Mouse (Mus musculus): ENCODE measurements around the gene Mfap3.
"Not testable (repeated sequence)": the region's sequence is repeated elsewhere in the genome, so short reads cannot be mapped to it uniquely, and the experiment has no call there.

Gene Mfap3

DNA sequence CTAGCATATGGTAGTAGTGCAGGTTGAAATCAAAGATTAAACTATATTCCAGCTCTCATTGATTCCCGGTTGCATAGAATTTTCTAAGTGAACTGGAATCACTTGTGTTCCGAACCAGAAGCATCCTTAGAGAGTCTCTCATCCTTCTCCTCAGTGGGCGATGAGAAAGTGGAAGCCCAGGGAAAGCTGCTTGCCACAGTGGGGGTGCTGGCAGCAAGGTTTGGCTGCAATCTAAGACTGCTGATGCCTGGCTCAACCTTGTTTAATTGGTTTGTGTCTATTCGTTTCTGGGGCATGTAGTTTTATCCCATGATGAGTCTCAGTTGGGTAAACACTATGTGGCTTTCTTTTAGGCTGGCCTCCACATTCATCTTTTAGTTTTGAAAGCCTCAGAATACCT is 9.0 kb downstream of the Mfap3 start:
- DNase-seq (ENCODE audit: extremely low read depth, low read depth), result no peak

DNA sequence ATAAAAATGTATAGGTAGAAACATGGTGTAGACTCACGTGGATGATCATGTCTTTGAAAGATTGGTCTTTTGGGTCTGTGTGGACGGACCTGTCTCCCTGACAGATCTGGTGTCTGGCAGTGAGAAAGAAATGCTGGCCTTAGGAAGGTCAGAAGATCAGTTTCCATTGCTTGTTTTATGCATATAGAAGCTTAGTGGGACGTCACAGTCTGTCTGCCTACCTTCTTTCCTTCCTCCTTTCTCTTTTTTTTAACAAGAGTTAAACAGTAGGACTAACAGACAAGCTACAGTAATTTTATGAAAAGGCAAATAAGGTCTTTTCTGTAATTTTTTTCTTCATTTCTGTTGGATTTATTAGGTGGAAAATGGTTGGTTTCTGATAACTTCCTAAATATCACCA is 10.6 kb downstream of the Mfap3 start:
- DNase-seq (ENCODE audit: extremely low read depth, low read depth), result no peak

DNA sequence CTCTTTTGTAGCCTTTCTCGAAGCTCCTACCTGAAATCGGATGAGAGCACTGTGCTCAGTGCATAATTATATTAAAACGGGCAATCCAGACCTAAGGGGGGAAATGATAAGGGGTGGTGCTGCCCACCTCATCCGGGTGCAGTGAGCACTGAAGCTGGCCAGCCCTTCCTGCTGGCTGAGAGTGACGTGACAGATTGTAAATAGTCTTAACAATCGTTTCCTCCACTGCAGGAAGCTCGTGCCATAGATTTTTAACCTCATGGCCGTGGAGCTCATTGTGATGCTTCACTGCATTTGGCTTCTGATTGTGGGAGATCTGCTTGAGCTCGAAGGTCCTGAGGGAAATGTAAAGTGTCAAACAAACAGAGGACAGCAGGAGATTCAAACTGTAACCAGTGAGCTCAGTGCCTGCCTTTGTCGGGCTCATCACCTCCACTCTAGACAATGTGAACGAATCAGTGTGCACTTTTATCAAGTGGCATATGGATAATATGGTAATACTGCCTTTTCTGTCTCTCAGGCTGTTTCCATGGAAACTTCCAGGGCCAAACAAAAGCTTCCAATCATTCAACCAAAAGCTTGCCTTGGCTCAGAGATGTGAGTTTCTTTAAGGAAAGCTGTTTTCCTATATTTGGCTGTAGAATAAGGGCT is 13.0 kb downstream of the Mfap3 start:
- DNase-seq (ENCODE audit: extremely low read depth, low read depth), result no peak

DNA sequence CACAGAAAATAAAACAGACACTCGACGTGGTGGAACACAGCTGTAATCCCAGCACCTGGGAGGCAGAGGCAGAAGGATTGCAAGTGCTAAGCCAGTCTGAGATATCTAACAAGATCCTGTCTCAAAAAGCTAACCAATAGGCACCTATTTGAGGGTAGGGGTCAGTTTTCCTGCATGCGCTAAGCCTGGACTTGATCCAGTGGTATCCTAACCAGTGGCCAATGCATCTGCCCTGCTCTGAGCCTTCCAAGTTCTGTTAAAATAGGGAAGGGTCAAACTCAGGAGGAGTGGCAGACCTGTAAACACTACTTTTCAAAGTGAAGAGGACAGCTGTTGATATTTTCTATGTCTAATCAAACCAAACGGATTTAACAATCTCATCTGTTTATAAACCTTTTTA is 13.8 kb downstream of the Mfap3 start:
- DNase-seq (ENCODE audit: extremely low read depth, low read depth), result no peak

DNA sequence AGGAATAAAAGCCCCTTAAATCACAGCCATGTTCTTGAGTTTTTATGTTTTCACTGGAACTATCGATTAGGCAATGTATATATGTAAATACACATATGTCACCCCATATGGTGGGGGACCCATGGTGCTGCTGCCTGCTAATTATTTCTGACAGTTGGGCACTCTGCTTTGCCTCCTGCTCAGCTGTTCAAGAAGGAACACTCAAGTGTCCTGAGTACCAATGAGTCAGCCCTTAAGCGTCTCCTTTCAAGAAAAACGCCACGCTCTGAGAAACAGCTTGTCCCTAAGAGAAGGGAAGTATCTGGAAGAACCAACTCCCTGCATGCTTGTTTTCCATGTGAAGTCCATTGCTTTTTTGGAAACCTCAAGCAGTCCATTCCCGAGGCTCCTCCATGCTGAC is 17.4 kb downstream of the Mfap3 start:
- no peak for DNase-seq (ENCODE audit: extremely low read depth, low read depth)

DNA sequence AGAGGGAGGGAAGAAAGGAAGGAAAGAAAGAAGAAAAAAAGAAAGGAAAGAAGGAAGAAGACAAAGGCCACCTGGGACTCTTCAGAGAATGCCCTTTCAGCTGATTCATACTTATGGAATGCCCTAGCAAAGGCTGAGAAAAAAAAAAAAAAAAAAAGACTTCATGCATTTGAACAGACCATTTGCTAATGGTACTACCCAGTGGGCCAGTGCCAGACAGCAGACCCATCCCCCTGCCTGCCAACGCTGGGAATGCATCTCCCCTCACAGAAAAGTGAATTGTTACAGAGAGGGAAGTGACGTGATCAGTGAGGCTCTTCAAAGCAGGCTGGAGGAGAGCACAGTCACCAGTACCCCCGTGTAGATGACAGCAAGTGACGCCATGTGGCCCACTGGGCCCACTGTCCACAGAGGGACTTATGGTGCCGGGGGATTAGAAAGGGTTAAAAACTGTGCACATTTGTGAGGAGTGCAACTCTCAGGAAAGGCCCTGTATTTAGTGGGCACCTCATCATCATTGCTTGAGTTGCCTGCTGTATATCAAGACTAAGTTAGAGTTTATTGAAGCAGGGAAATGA is 21.5 kb downstream of the Mfap3 start:
- no peak for DNase-seq (ENCODE audit: extremely low read depth, low read depth)

DNA sequence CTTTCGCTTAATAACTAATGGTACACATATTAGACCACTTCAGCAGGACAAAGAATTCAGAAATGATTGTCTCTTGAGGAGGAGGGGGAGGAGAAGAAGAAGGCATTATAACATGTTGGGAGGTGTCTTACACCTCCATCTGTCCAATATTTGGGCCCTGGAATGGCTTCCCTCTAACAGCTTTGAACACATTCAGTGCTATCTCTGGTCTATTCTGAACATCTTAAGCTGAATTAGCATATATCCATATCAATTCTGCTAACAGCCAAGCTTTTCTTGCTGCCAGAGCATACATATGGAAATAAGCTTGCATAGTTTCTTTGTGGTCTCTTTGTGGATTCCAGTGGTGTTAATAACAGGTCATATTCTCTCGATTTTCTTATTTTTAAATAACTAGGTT is 22.2 kb downstream of the Mfap3 start:
- DNase-seq (ENCODE audit: extremely low read depth, low read depth), result no peak

DNA sequence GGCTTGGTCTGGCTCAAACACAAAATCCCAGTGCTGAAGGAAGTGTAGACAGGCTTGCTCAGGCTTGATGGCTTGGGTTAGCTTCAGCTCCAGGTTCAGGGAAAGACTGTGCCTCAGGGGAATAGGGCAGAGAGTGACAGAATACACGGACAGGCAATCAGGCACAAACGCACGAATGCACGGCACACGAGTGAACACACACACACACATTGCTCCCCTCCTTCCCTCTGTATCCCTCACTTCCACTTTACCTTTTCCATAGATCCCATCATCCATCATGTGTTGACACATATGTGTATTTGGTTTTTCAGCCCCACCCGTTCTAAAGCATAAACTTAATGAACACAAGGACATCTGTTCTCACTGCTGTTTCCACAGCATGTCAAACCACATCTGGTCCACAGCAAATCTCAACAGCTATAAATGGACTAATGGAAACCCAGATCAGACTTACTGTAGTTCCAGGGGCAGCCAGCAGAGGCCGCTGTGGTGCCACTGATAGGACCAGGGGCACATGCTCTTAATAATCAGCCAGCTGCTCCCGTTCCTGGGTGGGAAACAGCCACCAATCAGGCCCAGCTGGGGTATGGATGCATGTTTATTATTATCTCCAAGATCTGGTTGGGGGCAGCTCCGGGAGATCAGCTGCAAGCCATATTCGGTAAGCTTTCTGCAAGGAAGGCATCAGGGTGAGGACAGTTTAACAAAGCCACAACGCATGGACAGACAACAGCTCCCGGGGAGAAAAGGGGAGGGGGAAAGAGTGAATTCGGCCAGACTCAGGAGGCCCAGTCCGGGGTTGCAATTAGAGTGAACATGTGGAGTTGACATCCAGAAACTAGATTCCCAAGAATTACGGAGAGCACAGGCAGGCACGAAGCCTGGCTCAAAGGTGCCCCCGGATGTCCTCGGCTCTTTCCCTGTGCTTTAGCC is 30.4 kb downstream of the Mfap3 start:
- peak; percentile 23 for DNase-seq (ENCODE audit: extremely low read depth, low read depth)

DNA sequence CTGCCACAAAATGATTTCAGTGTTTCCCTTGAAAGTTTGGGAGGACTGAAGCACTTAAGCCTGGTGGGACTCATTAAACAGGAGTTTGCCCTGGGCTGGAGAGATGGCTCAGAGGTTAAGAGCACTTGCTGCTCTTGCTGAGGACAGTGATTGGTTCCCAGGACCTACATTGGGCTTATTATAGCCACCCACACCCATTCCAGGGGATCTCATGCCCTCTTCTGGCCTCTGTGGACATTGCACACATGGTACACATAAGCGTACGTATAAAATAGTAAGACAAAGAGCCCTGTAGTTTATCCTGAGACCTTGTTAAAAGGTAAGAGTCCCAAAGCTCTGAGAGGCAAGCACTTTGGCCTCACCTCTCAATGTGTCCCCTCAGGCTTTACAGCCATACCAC is 31.8 kb downstream of the Mfap3 start:
- DNase-seq (ENCODE audit: extremely low read depth, low read depth), result peak; percentile 14

DNA sequence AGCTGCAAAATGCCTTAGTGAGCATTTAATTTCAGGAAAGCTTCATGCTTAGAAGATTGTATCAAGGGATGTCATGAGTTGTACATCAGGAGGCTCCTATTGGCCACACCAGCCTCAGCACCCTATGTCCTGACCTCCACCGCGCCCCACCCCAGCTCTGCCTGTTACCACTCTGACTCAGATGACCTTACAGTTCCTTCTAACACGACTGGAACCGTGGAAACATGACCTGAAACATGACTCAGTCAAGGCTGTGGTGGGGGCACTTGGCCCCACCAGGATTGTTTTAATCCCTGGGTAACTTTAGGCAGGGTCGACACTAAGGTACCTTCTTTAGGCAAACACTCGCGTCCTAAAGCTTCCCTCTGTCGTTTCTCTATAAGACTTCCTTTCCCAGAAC is 32.6 kb downstream of the Mfap3 start:
- no peak for DNase-seq (ENCODE audit: extremely low read depth, low read depth)

DNA sequence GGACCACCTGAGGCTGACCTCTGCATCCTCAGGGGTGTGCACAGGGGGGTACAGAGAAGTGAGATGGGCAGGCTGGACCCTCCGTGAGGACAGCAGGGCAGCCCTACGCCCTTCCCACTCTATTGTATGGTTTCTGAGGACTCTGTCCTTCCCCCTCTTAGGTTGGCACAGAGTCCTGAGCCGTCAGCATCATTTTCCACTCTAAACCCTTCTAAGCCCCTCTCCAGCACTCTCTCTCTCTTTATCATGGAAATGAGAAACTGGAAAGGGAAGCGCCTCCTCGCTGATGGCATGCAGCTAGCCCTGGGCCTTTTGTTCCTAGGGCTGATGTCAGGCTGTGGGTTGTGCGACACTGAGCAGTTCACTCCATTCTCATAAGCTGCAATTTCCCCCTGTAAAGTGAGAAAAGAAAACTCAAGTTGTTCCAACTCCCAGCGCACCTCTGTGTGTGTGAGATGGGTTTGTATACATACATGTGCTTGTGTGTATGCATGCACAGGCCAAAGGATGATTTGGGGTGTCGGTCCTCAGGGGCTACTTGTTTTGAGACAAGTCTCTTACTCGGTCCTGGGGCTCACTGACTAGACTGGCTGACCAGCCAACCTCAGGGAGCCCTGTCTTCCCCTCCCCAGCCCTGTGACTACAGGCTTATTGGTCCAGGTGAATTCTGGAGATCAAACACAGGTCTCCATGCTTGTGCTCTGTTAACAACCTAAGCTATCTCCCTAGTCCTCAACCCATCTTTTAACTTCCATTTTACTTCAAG is 34.7 kb downstream of the Mfap3 start:
- DNase-seq (ENCODE audit: extremely low read depth, low read depth), result no peak

DNA sequence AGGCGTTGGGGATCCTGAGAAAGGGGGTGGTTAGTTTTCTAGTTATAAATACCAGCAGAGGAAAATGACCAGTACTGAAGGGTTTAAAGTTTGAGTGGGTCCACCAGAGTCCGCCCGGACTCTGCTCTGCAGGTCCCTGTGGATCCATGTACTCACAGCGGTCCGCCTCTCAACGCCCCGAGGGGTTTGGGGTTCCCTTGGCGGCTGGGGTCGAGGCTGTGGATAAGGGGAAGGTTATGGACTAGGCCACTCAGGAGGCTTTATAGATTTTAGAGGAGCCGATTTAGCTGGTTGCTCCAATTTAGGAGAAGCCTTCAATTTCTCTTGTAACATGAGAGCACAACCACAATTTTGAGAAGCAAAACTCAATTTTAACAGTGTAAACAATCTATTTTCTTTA is 39.5 kb downstream of the Mfap3 start:
- not testable (repeated sequence) for DNase-seq (ENCODE audit: extremely low read depth, low read depth)

DNA sequence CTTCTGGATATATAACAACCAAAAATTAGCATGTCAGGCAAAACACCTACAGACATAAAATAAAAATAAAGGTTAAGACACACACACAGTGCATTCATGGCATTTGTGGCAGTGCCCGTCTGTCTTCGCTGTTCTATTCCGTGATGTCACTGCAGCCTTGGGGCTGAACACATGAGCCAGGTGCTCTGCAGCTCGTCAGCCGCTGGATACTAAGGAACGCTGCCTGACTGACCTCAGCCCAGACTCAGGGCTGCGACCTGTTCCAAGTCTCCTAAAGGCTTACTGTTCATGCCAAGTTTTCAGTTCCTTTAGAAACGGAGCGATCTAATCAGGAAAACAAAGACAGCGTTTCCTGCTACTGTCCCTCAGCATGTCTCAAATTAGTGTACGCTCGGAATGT is 46.1 kb downstream of the Mfap3 start:
- DNase-seq (ENCODE audit: extremely low read depth, low read depth), result no peak

DNA sequence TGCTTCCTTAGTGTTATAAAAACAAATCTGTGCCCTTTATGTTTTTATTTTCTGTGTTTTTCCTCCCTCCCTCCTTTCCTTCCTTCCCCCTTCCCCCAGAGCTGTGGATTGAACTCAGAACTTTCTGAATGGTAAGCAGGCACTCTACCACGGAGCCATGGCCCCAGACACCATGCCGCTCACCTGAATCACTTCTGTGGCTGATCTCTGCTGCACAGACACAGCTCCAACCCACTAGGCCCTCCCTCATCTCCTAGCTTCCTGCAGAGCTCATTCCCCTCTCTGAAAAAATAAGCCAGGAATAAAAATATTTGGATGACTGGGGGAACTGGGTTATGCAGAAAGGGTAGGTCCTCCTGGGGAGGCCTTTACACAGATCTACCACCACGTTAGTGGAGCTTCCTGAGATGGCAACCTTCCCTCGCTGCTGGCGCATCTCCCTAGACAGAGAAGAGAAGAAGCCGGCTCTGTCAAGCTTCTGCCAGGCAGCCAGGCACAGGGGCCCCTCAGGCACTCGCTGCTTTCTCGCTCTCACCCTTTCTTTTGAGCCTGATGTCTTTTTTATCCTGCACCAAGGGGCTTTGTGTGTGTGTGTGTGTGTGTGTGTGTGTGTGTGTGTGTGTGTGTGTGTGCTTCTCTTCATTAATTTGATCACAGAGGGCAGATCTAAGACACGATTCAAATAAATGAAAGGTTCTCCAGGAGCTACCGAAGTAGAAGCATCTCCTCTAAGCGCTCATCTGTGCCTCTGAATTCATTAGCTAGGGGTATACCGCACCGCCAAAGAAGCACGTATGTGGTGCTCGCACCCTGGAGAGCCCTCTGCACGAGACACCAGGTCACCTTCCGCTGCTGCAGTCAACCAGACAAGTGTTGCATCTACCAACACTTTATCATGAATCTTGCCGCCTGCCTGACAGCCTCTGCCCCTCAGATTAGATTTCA is 47.9 kb downstream of the Mfap3 start:
- no peak for DNase-seq (ENCODE audit: extremely low read depth, low read depth)

DNA sequence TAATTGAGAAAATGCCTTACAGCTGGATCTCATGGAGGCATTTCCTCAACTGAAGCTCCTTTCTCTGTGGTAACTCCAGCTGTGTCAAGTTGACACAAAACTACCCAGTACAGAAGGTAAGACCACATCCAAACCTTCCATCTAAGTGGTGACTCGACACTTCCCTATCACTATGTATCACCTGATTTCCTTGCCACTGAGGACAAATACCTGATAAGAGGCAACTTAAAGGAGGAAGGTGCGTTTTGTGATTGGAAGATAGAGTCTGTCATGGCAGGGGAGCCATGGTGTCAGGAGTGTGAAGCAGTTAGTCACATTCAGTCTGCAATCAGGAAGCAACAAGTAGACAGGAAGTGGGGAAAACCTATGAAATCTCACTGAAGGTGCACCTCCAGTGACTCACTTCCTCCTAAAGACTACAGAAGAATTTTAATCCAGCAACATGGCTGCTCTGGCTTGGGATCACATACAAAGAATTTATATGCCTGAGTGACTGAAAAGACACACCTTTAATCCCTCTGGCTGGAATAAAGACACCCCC is 50.6 kb downstream of the Mfap3 start:
- DNase-seq (ENCODE audit: extremely low read depth, low read depth), result no peak

DNA sequence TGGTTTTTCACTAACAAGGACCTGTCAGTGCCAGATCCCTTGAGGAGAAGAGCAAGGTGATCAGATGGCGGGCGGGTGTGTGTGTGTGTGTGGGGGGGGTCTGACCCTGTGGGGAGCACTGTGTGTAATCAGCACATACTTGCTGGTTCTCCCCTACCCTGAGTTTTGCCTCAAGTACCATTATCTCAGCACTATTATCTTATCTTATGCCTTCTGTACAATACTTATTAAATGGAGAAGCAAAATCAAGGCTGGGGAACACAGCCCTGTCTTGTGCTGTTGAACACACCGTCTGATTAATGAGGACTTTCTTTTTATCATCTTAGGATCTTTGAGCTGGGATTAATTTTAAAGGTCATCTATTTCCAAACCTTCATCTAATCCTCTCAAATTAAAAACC is 52.6 kb downstream of the Mfap3 start:
- DNase-seq (ENCODE audit: extremely low read depth, low read depth), result no peak

DNA sequence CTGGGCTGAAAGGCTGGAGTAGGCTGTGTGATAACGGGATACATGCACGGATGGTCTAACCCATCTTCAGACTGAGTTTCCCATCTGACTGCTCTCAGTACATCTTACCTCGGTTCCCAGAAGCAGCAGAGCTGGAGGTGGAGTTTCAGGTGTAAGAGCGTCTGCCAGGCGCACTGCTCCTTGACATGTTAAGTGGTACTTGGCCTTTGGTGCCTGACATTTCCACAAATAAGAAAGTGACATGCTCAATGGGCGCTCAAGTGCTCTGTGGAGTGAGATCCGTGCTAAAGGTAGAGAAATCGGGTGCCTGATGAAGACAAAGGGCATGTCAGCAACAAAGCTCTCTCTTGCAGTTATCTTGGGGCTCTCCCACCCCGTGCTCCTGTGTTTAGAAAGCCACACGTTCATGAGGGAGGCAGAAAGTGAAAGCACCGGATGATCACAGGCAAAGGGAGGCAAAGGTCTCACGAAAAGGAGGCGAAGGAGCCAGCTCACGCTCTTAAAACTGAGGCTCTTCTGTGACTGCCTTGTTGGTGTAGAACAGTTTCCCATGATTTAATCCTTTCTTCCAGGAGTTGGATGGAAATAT is 55.3 kb downstream of the Mfap3 start:
- no peak for DNase-seq (ENCODE audit: extremely low read depth, low read depth)

DNA sequence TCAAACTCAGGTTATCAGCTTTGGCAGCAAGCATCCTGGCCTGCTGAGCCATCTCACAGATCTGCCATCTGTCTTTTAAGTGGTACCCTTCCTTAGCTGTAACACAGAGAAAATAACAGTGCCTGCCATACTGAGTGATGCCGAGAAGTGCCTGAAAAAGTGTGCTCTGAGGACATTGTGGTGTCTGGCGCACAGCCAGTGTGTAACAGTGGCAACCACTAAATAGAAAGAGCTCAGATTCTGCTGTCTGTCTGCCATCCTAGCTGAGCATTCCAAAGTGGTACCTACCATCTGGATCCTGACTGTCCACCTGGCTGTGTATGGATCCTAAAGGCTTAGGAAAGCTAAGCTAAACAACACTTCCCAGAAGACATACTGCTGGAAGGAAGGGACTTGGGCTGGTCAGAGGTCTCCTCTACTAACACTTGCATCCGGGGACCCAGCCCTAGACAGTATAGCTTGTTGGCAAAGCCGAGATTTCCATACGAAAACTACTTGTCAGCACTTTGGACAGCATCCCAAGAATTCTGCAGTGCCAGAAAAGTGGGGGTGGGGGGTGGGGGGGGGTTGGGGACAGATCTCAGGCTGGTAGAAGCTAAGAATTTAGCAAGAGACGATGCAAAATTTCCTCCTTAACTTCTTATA is 58.5 kb downstream of the Mfap3 start:
- DNase-seq (ENCODE audit: extremely low read depth, low read depth), result no peak

DNA sequence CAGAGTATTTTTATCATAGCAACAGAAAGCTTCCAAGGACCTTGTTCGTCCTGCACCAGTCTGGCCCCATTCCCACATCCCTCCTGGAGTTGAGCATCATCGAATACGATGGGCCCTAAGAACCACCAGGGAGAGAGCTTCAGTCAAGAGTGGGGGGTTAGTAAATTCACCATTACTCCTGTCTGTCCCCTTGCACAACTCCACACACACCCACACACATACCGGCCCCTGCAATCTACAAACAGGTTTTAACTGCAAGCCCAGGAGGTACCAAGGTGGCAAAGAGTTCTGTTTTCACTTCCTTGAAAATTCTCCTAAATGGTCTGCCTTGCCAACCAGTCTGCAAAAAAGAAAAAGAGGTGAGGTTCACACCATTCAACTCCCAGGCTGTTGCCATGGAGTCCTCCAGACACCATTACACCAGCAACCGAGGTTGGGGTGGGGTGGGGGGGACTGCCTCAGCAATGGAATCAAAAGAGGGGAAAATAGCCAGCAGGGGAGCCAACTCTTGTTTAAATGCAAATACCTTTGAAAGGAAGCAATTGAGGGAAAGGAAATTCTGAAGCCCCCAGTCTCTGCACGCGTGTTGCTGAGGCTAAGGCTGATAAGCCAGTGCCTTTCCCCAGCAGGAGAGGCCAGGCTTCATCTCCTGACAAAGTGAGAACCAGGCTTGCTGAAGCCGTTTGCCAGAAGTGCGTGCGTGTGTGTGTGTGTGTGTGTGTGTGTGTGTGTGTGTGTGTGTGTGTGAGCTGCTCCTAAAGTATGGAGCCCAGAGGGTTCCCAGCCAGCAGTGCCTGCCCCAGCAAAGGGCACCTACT is 64.6 kb downstream of the Mfap3 start:
- no peak for DNase-seq (ENCODE audit: extremely low read depth, low read depth)

All from MEL-GATA-1-ER (cell line).